Mouse (Mus musculus) T-cell, adult 2 months (primary cell): ENCODE measurements at regions not wholly inside any gene's neighbourhood (a gene's known extent, or its start where the extent isn't known, plus 50 kb on each side); places are given as distances from the start of the nearest gene placed in this dataset.

Source experiments
- DNase-seq: peaks from one replicate; pipeline ENCODE4 v3.0.0; 2022; ENCODE audit warnings: low spot score

- DNase-seq, result no peak
Measured at GRCm38 (mm10) chr10:45009676-45010075, 57.3 kb upstream of the Prep start.

- DNase-seq, result no peak
Measured at GRCm38 (mm10) chr10:45009235-45009634, 57.8 kb upstream of the Prep start.

GRCm38 (mm10) chr10:45004037-45004653 is 62.9 kb upstream of the Prep start:
- no peak for DNase-seq

GRCm38 (mm10) chr10:45003344-45003681 is 63.7 kb upstream of the Prep start:
- DNase-seq, result no peak

GRCm38 (mm10) chr10:45002637-45003343 is 64.2 kb upstream of the Prep start:
- DNase-seq, result no peak

- DNase-seq, result peak; percentile 15
Measured at GRCm38 (mm10) chr10:45000873-45001859, 65.8 kb upstream of the Prep start.

- DNase-seq, result no peak
Measured at GRCm38 (mm10) chr10:45000027-45000840, 66.8 kb upstream of the Prep start.

GRCm38 (mm10) chr10:44997906-44998289 is 69.1 kb upstream of the Prep start:
- no peak for DNase-seq

- no peak for DNase-seq
Measured at GRCm38 (mm10) chr10:44997184-44997905, 69.7 kb upstream of the Prep start.

GRCm38 (mm10) chr10:44995756-44996155 is 71.2 kb upstream of the Prep start:
- no peak for DNase-seq

- DNase-seq, result no peak
Measured at GRCm38 (mm10) chr10:44994385-44995281, 72.4 kb upstream of the Prep start.

GRCm38 (mm10) chr10:44993470-44994260 is 73.3 kb upstream of the Prep start:
- DNase-seq, result no peak

GRCm38 (mm10) chr10:44989539-44989938 is 77.5 kb upstream of the Prep start:
- no peak for DNase-seq

GRCm38 (mm10) chr10:44988756-44989155 is 78.2 kb upstream of the Prep start:
- no peak for DNase-seq

- DNase-seq, result no peak
Measured at GRCm38 (mm10) chr10:44987615-44988014, 79.4 kb upstream of the Prep start.

- no peak for DNase-seq
Measured at GRCm38 (mm10) chr10:44981913-44982312, 85.1 kb upstream of the Prep start.

GRCm38 (mm10) chr10:44976815-44977214 is 90.2 kb upstream of the Prep start:
- DNase-seq, result no peak

- DNase-seq, result no peak
Measured at GRCm38 (mm10) chr10:44971911-44972310, 95.1 kb upstream of the Prep start.

- DNase-seq, result no peak
Measured at GRCm38 (mm10) chr10:44959968-44960367, 107.0 kb upstream of the Prep start.
